Mouse (Mus musculus) heart, embryonic 13.5 days (tissue): Measurements from ENCODE around the gene Smim23. TPM values are rescaled to one million over a fixed set of nuclear protein-coding genes. Genes with fewer than 3 reads are reported as not detected.

Experiments
- ATAC-seq: fragments of 200-750 bp; cut with Nextera tagmentation; 2 replicates; pipeline ENCODE4 v1.8.0; 2017; ENCODE audit warnings: moderate TSS enrichment; ENCODE audit not compliant: insufficient number of reproducible peaks, low FRiP score, low TSS enrichment; ENCODE audit errors: extremely low read depth
- H3K27ac ChIP-seq: fragments of 300-500 bp; sonication (generic); replicated peaks from 2 replicates; pipeline ENCODE4 v1.5.1; 2015; ENCODE audit warnings: moderate library complexity, mild to moderate bottlenecking, inconsistent platforms
- H3K27me3 ChIP-seq: fragments of 300-500 bp; sonication (generic); replicated peaks from 2 replicates; pipeline ENCODE4 v1.6.1; 2015; ENCODE audit warnings: mild to moderate bottlenecking, inconsistent platforms
- H3K36me3 ChIP-seq: fragments of 300-500 bp; sonication (generic); 2 replicates; pipeline ENCODE4 v1.6.1; 2015; ENCODE audit warnings: mild to moderate bottlenecking, inconsistent platforms
- H3K4me1 ChIP-seq: fragments of 300-500 bp; sonication (generic); 2 replicates; pipeline ENCODE4 v1.6.1; 2015; ENCODE audit warnings: inconsistent platforms
- H3K4me2 ChIP-seq: fragments of 300-500 bp; sonication (generic); 2 replicates; pipeline ENCODE4 v1.6.1; 2015; ENCODE audit warnings: inconsistent platforms, mild to moderate bottlenecking, moderate library complexity
- H3K4me3 ChIP-seq: fragments of 300-500 bp; sonication (generic); 2 replicates; pipeline ENCODE4 v1.5.1; 2015; ENCODE audit warnings: moderate library complexity, mild to moderate bottlenecking, inconsistent platforms
- H3K9ac ChIP-seq: fragments of 300-500 bp; sonication (generic); 2 replicates; pipeline ENCODE4 v1.6.1; 2015; ENCODE audit warnings: inconsistent platforms, mild to moderate bottlenecking, moderate library complexity
- H3K9me3 ChIP-seq: fragments of 300-500 bp; sonication (generic); 2 replicates; pipeline ENCODE4 v1.6.1; 2016; ENCODE audit warnings: inconsistent platforms
- WGBS: fragments of 180-500 bp; shearing (Covaris S2); methylation state at CpG from one replicate; pipeline ENCODE4 v1.1.7; 2015; ENCODE audit warnings: mixed read lengths; 5-methylcytosine and 5-hydroxymethylcytosine counted together
- polyA plus RNA-seq: library from polyadenylated mRNA; unstranded; fragments of >200 nt; fragmentation: Nextera tagmentation; extraction: Ambion mirVana; gene quantifications from 2 replicates; pipeline ENCODE4 v1.2.1, GENCODE M21; 2015

Smim23 gene
- polyA plus RNA-seq, 1 experiment from 2014 or later, result not detected

- no peak overlapping the region for H3K4me2 ChIP-seq
- H3K4me3 ChIP-seq, result no peak overlapping the region
- H3K36me3 ChIP-seq, result no peaks in the 10 kb centered on the region
- no peaks in the 10 kb centered on the region for H3K9me3 ChIP-seq
- 0 out of 2 replicates have a peak, but pooled peaks cover 12% of the 10 kb centered on the region for H3K27me3 ChIP-seq
- no peak for ATAC-seq
- WGBS, result 58% methylated on average over 1 of the region's 1 CpGs
- no peak overlapping the region for H3K9ac ChIP-seq
- no peak overlapping the region for H3K27ac ChIP-seq
- no peaks in the 10 kb centered on the region for H3K4me1 ChIP-seq
Measured at GRCm38 (mm10) chr11:32809091-32809490, 15.3 kb downstream of the Smim23 start.

- 22% methylated on average over 2 of the region's 2 CpGs for WGBS
- H3K9ac ChIP-seq, result no peak overlapping the region
- ATAC-seq, result no peak
- H3K4me3 ChIP-seq, result no peak overlapping the region
- H3K9me3 ChIP-seq, result no peaks in the 10 kb centered on the region
- no peak overlapping the region for H3K27ac ChIP-seq
- no peaks in the 10 kb centered on the region for H3K36me3 ChIP-seq
- no peaks in the 10 kb centered on the region for H3K4me1 ChIP-seq
- H3K4me2 ChIP-seq, result no peak overlapping the region
- H3K27me3 ChIP-seq, result 0 out of 2 replicates have a peak, but pooled peaks cover 12% of the 10 kb centered on the region
Measured at GRCm38 (mm10) chr11:32805958-32806357, 18.4 kb downstream of the Smim23 start.

- Histone ChIP-seq H3K27me3 (0 out of 2 replicates have a peak, but pooled peaks cover 2% of the 10 kb centered on the region), H3K9ac (no peak overlapping the region), H3K4me1 (no peaks in the 10 kb centered on the region), H3K4me2 (no peak overlapping the region), H3K27ac (no peak overlapping the region), H3K4me3 (no peak overlapping the region), H3K9me3 (no peaks in the 10 kb centered on the region), H3K36me3 (no peaks in the 10 kb centered on the region)
- no peak for ATAC-seq
- WGBS, result 45% methylated on average over 4 of the region's 4 CpGs
Measured at GRCm38 (mm10) chr11:32803658-32804057, 20.7 kb downstream of the Smim23 start.

GRCm38 (mm10) chr11:32801715-32802114 is 22.7 kb downstream of the Smim23 start:
- H3K9ac ChIP-seq, result no peak overlapping the region
- no peak overlapping the region for H3K27ac ChIP-seq
- 0 out of 2 replicates have a peak, but pooled peaks cover 4% of the 10 kb centered on the region for H3K27me3 ChIP-seq
- H3K4me1 ChIP-seq, result no peaks in the 10 kb centered on the region
- H3K4me3 ChIP-seq, result no peak overlapping the region
- no peak overlapping the region for H3K4me2 ChIP-seq
- H3K9me3 ChIP-seq, result no peaks in the 10 kb centered on the region
- 70% methylated on average over 6 of the region's 6 CpGs for WGBS
- no peak for ATAC-seq
- no peaks in the 10 kb centered on the region for H3K36me3 ChIP-seq

GRCm38 (mm10) chr11:32800929-32801375 is 23.5 kb downstream of the Smim23 start:
- no peak overlapping the region for H3K4me3 ChIP-seq
- no peak overlapping the region for H3K4me2 ChIP-seq
- no peak overlapping the region for H3K9ac ChIP-seq
- no peak for ATAC-seq
- H3K36me3 ChIP-seq, result no peaks in the 10 kb centered on the region
- no peaks in the 10 kb centered on the region for H3K9me3 ChIP-seq
- H3K4me1 ChIP-seq, result no peaks in the 10 kb centered on the region
- H3K27me3 ChIP-seq, result 0 out of 2 replicates have a peak, but pooled peaks cover 4% of the 10 kb centered on the region
- no peak overlapping the region for H3K27ac ChIP-seq
- 71% methylated on average over 7 of the region's 7 CpGs for WGBS

GRCm38 (mm10) chr11:32798445-32798844 is 26.0 kb downstream of the Smim23 start:
- Histone ChIP-seq H3K36me3 (no peaks in the 10 kb centered on the region), H3K4me3 (no peak overlapping the region), H3K4me1 (peaks cover 15% of the 10 kb centered on the region), H3K9ac (no peak overlapping the region), H3K4me2 (no peak overlapping the region), H3K9me3 (no peaks in the 10 kb centered on the region), H3K27me3 (0 out of 2 replicates have a peak, but pooled peaks cover 4% of the 10 kb centered on the region), H3K27ac (no peak overlapping the region)
- WGBS, result 52% methylated on average over 4 of the region's 4 CpGs
- no peak for ATAC-seq

- Histone ChIP-seq H3K9me3 (no peaks in the 10 kb centered on the region), H3K4me1 (peaks cover 15% of the 10 kb centered on the region), H3K27ac (no peak overlapping the region), H3K4me3 (no peak overlapping the region), H3K9ac (no peak overlapping the region), H3K4me2 (no peak overlapping the region), H3K36me3 (no peaks in the 10 kb centered on the region), H3K27me3 (0 out of 2 replicates have a peak, but pooled peaks cover 4% of the 10 kb centered on the region)
- 65% methylated on average over 10 of the region's 10 CpGs for WGBS
- no peak for ATAC-seq
Measured at GRCm38 (mm10) chr11:32794759-32795445, 29.5 kb downstream of the Smim23 start.

GRCm38 (mm10) chr11:32786201-32786600 is 38.2 kb downstream of the Smim23 start:
- 78% methylated on average over 5 of the region's 5 CpGs for WGBS
- no peaks in the 10 kb centered on the region for H3K9me3 ChIP-seq
- H3K9ac ChIP-seq, result no peak overlapping the region
- H3K27ac ChIP-seq, result no peak overlapping the region
- H3K27me3 ChIP-seq, result 0 out of 2 replicates have a peak, but pooled peaks cover 6% of the 10 kb centered on the region
- no peaks in the 10 kb centered on the region for H3K36me3 ChIP-seq
- H3K4me2 ChIP-seq, result no peak overlapping the region
- ATAC-seq, result no peak
- peaks cover 14% of the 10 kb centered on the region for H3K4me1 ChIP-seq
- no peak overlapping the region for H3K4me3 ChIP-seq

GRCm38 (mm10) chr11:32785591-32786147 is 38.7 kb downstream of the Smim23 start:
- H3K4me2 ChIP-seq, result no peak overlapping the region
- H3K9ac ChIP-seq, result no peak overlapping the region
- peaks cover 19% of the 10 kb centered on the region for H3K4me1 ChIP-seq
- ATAC-seq, result no peak
- 83% methylated on average over 6 of the region's 6 CpGs for WGBS
- no peaks in the 10 kb centered on the region for H3K36me3 ChIP-seq
- H3K27me3 ChIP-seq, result 0 out of 2 replicates have a peak, but pooled peaks cover 6% of the 10 kb centered on the region
- no peaks in the 10 kb centered on the region for H3K9me3 ChIP-seq
- no peak overlapping the region for H3K27ac ChIP-seq
- H3K4me3 ChIP-seq, result no peak overlapping the region

GRCm38 (mm10) chr11:32782724-32783123 is 41.7 kb downstream of the Smim23 start:
- Histone ChIP-seq H3K27ac (no peak overlapping the region), H3K36me3 (no peaks in the 10 kb centered on the region), H3K4me2 (no peak overlapping the region), H3K9me3 (no peaks in the 10 kb centered on the region), H3K27me3 (0 out of 2 replicates have a peak, but pooled peaks cover 6% of the 10 kb centered on the region), H3K4me3 (no peak overlapping the region), H3K4me1 (peaks cover 21% of the 10 kb centered on the region), H3K9ac (no peak overlapping the region)
- no peak for ATAC-seq
- 33% methylated on average over 3 of the region's 3 CpGs for WGBS

- H3K36me3 ChIP-seq, result no peaks in the 10 kb centered on the region
- peaks cover 2% of the 10 kb centered on the region; the same call in 1 of the 2 replicates for H3K9me3 ChIP-seq
- ATAC-seq, result no peak
- no peak overlapping the region for H3K4me2 ChIP-seq
- peaks cover 21% of the 10 kb centered on the region for H3K4me1 ChIP-seq
- 0 out of 2 replicates have a peak, but pooled peaks cover 6% of the 10 kb centered on the region for H3K27me3 ChIP-seq
- H3K4me3 ChIP-seq, result no peak overlapping the region
- 40% methylated on average over 2 of the region's 2 CpGs for whole genome bisulfite sequencing
- no peak overlapping the region for H3K9ac ChIP-seq
- H3K27ac ChIP-seq, result no peak overlapping the region
Measured at GRCm38 (mm10) chr11:32781633-32782404, 42.6 kb downstream of the Smim23 start.
